In the genomic region with DNA sequence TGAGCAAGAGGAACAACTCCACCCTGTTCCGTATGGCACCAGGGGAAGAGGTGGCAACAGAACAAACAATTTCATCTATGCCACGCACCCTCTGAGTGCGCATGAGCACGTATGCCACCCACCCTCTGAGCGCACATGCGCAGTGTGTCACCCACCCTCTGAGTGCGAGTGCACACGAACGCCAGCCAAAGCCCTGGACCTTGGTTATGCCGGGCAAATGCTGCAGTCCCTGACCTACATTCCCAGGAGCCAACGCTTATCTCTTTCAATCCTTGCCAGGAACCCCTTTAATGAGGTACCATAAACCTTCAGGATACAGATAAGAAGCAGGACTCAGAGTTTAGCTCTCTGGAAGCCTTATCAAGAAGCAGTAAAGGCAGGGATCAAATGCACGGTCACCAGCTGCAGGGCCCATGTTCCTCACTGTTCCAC, we compare ENCODE assay signal across 12 mouse cellular contexts. TPM values are rescaled to one million over a fixed set of nuclear protein-coding genes. Genes with fewer than 3 reads are reported as not detected.
DNase-seq lines count a peak whose midpoint lies in the region; ATAC-seq and TF ChIP-seq lines count a peak whose summit lies in the region.
"Had no signal": no experiment of that assay in that cellular context is flagged by ENCODE, and none has a peak within 500 bp of the region (broad histone marks: within the 10 kb centered on the region; RNA-seq: fewer than 3 reads in every experiment).

No protein-coding gene starts in this region.

- no peak overlapping the region for H3K9ac ChIP-seq in liver, embryonic 16.5 days (ENCODE audit: low read depth, low read length)
- H3K9ac ChIP-seq in stomach, postnatal 0 days (ENCODE audit: low read length) = no peak overlapping the region
- H3K9ac ChIP-seq in forebrain, embryonic 16.5 days (replicated peaks; ENCODE audit: low read depth, low read length) = no peak overlapping the region
- H3K9ac ChIP-seq: kidney, embryonic 15.5 days; lung, embryonic 15.5 days had no signal

- no peak for TF ChIP-seq EP300 in stomach, postnatal 0 days (optimal IDR thresholded peaks at IDR 0.05)

- peak overlapping the region; percentile 1; the same call in 1 of the 2 replicates for H3K4me2 ChIP-seq in liver, embryonic 16.5 days (ENCODE audit: low read depth, low read length)
- H3K4me2 ChIP-seq in stomach, postnatal 0 days (replicated peaks; ENCODE audit: low read depth) = no peak overlapping the region
- no peak overlapping the region for H3K4me2 ChIP-seq in forebrain, embryonic 16.5 days (ENCODE audit: low read length)
- H3K4me2 ChIP-seq: kidney, embryonic 15.5 days; lung, embryonic 15.5 days had no signal

- no peak for TF ChIP-seq POLR2A in lung, adult 2 months (IDR thresholded peaks at IDR 0.05; ENCODE audit: borderline replicate concordance, extremely low read depth, low read depth, low read length)

- TF ChIP-seq CTCF in lung, adult 2 months (IDR thresholded peaks at IDR 0.05; ENCODE audit: insufficient read depth, low read length) = no peak
- TF ChIP-seq CTCF in stomach, postnatal 0 days (IDR thresholded peaks at IDR 0.05; ENCODE audit: low read depth) = no peak

- no peaks in the 10 kb centered on the region for H3K27me3 ChIP-seq in liver, embryonic 16.5 days (ENCODE audit: control insufficient read depth, insufficient read depth, low read depth, low read length)
- no peaks in the 10 kb centered on the region for H3K27me3 ChIP-seq in stomach, postnatal 0 days (ENCODE audit: control insufficient read depth, insufficient read depth, low read length)
- H3K27me3 ChIP-seq in forebrain, embryonic 16.5 days (replicated peaks; ENCODE audit: control insufficient read depth, insufficient read depth, low read length) = no peaks in the 10 kb centered on the region
- H3K27me3 ChIP-seq: kidney, embryonic 15.5 days; lung, embryonic 15.5 days had no signal

- ATAC-seq in liver, embryonic 16.5 days (ENCODE audit: low read depth) = peak; percentile 63; the same call in 1 of the 2 replicates
- peak; percentile 88 for ATAC-seq in stomach, postnatal 0 days (ENCODE audit: low FRiP score, low TSS enrichment)
- ATAC-seq in forebrain, embryonic 16.5 days = no peak

- no peaks in the 10 kb centered on the region for H3K36me3 ChIP-seq in liver, embryonic 16.5 days (ENCODE audit: control insufficient read depth, insufficient read depth)
- H3K36me3 ChIP-seq in stomach, postnatal 0 days (ENCODE audit: control insufficient read depth, insufficient read depth, low read length) = no peaks in the 10 kb centered on the region
- no peaks in the 10 kb centered on the region for H3K36me3 ChIP-seq in forebrain, embryonic 16.5 days (ENCODE audit: control insufficient read depth, insufficient read depth)
- H3K36me3 ChIP-seq: kidney, embryonic 15.5 days; lung, embryonic 15.5 days had no signal

- WGBS in lung, adult 2 months = 66% methylated on average over 12 of the region's 12 CpGs
- 39% methylated on average over 12 of the region's 12 CpGs for WGBS in liver, embryonic 16.5 days (ENCODE audit: insufficient replicate concordance)
- WGBS in stomach, postnatal 0 days = 74% methylated on average over 12 of the region's 12 CpGs
- WGBS in forebrain, embryonic 16.5 days = 94% methylated on average over 12 of the region's 12 CpGs

- peak; percentile 56 to 59 for DNase-seq in lung, adult 18-20 months
- no peak for DNase-seq in lung, adult 2 months
- peak; percentile 77 to 78 for DNase-seq in cerebellum, postnatal 14 days
- DNase-seq in stomach, postnatal 0 days (ENCODE audit: low spot score) = peak; percentile 69
- no peak for DNase-seq in left cerebral cortex, postnatal 36 days (ENCODE audit: low spot score in 2 of 2)
- no peak for DNase-seq in embryo, embryonic 10.5 days (ENCODE audit: low spot score)
- DNase-seq: thymus, adult 18-20 months had no signal

- no peaks in the 10 kb centered on the region for H3K4me1 ChIP-seq in lung, adult 2 months (ENCODE audit: control insufficient read depth, insufficient read depth, low read length)
- H3K4me1 ChIP-seq in liver, embryonic 16.5 days (ENCODE audit: control insufficient read depth, low read depth, low read length) = peaks cover 4% of the 10 kb centered on the region; the same call in 1 of the 2 replicates
- H3K4me1 ChIP-seq in stomach, postnatal 0 days (replicated peaks; ENCODE audit: control insufficient read depth, insufficient read depth) = no peaks in the 10 kb centered on the region; the same call in 1 of the 2 replicates
- no peaks in the 10 kb centered on the region for H3K4me1 ChIP-seq in forebrain, embryonic 16.5 days (replicated peaks; ENCODE audit: control insufficient read depth, insufficient read depth, low read length)

- intact Hi-C loops in left cerebral cortex, postnatal 36 days (cut with DNase I) = no loop called here

- H3K9me3 ChIP-seq in liver, embryonic 16.5 days (replicated peaks; ENCODE audit: control insufficient read depth, low read length) = no peaks in the 10 kb centered on the region
- H3K9me3 ChIP-seq in stomach, postnatal 0 days (ENCODE audit: control insufficient read depth, low read length) = no peaks in the 10 kb centered on the region
- no peaks in the 10 kb centered on the region for H3K9me3 ChIP-seq in forebrain, embryonic 16.5 days (ENCODE audit: control insufficient read depth, low read length)
- H3K9me3 ChIP-seq: kidney, embryonic 15.5 days; lung, embryonic 15.5 days had no signal

- no peak overlapping the region for H3K4me3 ChIP-seq in lung, adult 2 months (replicated peaks; ENCODE audit: extremely low read depth, low read depth, low read length)
- no peak overlapping the region for H3K4me3 ChIP-seq in liver, embryonic 16.5 days (ENCODE audit: low read depth, low read length)
- no peak overlapping the region for H3K4me3 ChIP-seq in stomach, postnatal 0 days (ENCODE audit: low read depth, low read length)
- no peak overlapping the region for H3K4me3 ChIP-seq in forebrain, embryonic 16.5 days (replicated peaks; ENCODE audit: low read length)
- H3K4me3 ChIP-seq: heart, adult 2 months; kidney, embryonic 15.5 days; lung, embryonic 15.5 days had no signal

- H3K27ac ChIP-seq in liver, embryonic 16.5 days (ENCODE audit: low read length) = no peak overlapping the region
- 0 out of 2 replicates have a peak overlapping the region, but pooled peaks have one; percentile 31 for H3K27ac ChIP-seq in stomach, postnatal 0 days (replicated peaks)
- H3K27ac ChIP-seq in forebrain, embryonic 16.5 days (ENCODE audit: low read length) = no peak overlapping the region
- H3K27ac ChIP-seq: heart, adult 2 months; kidney, embryonic 15.5 days; lung, embryonic 15.5 days had no signal

RNA-seq across cellular contexts. Expression of a gene that starts 50.8 kb away (rescaled TPM):
- 2.0 and 2.1 TPM in 2 replicates for polyA plus RNA-seq in lung, adult 2 months (2012; rRNA removed)
- 3.5 and 3.7 TPM in 2 replicates for polyA plus RNA-seq in liver, embryonic 16.5 days (2015; fragmentation: Nextera tagmentation; extraction: Ambion mirVana)
- 29.6 and 30.6 TPM in 2 replicates for polyA plus RNA-seq in stomach, postnatal 0 days (2015; fragmentation: Nextera tagmentation; extraction: Ambion mirVana)
- 8.7 and 11.3 TPM in 2 replicates for polyA plus RNA-seq in forebrain, embryonic 16.5 days (2015; fragmentation: Nextera tagmentation; extraction: Ambion mirVana)
- 1 to 10 TPM; 7.5 to 9.8 TPM for total RNA-seq in left cerebral cortex, postnatal 36 days (2021)

Comparison
In these comparisons a context has a peak if more than half of its experiments do, and no peak if none do; other contexts are left out.
1. DNase-seq: peak in lung, adult 18-20 months (2 of 2), cerebellum, postnatal 14 days (2 of 2) and stomach, postnatal 0 days (single experiment); none in lung, adult 2 months (single experiment), left cerebral cortex, postnatal 36 days (0 of 2) and embryo, embryonic 10.5 days (single experiment).